Mouse (Mus musculus) neural tube, embryonic 10.5 days (tissue): ENCODE data around the gene Coa7.

Source experiments
- DNase-seq: peaks from one replicate; pipeline ENCODE4 v3.0.0-alpha.2; 2017; ENCODE audit warnings: low spot score; ENCODE audit errors: extremely low spot score

The Coa7 gene

DNA sequence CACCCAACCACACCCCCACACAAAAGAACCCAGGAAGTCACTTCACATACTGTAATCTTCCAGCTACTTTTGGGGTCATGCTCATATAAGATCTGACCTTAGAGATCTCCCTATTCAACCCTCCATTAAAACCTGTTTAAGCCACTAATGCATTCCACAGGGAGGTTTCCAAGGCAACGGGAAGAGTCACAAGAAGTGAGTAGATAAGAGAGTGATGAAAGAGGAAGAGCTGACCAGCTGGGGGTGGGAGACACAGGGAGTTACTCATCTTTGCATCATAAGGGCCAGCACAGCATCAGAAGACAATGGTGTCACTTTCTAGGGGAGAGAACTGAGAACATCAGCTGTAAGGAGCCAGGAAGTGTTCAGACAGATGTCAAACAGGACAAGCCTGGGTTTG is 52.2 kb downstream of the Coa7 start:
- DNase-seq, result no peak

GRCm38 (mm10) chr4:108383183-108383714 is 55.3 kb downstream of the Coa7 start, which contains the start of gene Shisal2a:
Gene Shisal2a (minus strand): TSS chr4:108383349.
- DNase-seq, result peak; percentile 59

- no peak for DNase-seq
These were observed 58.1 kb downstream of the Coa7 start for GRCm38 (mm10) chr4:108386087-108386486.

- peak; percentile 43 for DNase-seq
These were observed 59.2 kb downstream of the Coa7 start for GRCm38 (mm10) chr4:108387106-108387505.

- peak; percentile 74 for DNase-seq
These were observed 59.8 kb downstream of the Coa7 start for GRCm38 (mm10) chr4:108387681-108388253.

DNA sequence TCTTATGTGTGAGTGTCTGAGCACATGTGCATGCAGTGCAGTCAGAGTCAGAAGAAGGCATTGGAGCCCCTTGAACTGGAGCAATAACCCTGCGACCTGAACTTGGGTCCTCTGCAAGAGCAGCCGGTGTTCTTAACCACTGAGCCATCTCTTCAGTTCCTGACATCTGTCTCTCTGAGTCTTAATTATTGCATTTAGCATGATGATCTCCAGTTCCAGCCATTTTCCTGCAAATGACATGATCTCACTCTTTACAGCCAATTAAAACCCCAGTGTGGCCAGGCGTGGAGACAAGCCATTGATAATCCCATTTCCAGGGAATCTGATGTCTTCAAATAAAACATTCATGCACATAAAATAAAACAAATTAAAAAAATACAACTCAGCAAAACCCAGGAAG is 60.8 kb downstream of the Coa7 start:
- DNase-seq, result no peak

DNA sequence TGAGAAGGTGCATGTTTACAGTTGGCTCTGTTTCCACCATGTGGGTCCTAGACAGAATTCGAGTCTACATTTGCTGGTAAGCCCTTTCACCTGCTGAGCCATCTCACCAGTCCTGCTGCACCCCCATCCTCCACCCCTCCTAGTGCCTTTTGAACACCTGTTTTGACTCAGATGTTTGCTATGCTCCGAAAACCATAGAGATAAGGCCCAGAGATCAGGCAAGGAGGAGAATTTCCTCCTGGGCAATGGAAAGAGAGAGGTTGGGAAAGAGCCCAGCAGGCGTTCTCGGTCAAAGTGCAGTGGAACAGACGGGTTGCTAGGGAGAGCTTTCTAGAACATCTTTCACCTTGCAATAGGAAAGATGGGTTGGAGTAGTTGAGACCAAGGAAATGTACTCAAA is 63.2 kb downstream of the Coa7 start:
- DNase-seq, result no peak
